Mouse (Mus musculus): ENCODE measurements at regions not wholly inside any gene's neighbourhood (a gene's known extent, or its start where the extent isn't known, plus 50 kb on each side); places are given as distances from the start of the nearest gene placed in this dataset.

- DNase-seq (ENCODE audit: low spot score in 2 of 2): no peak
Measured at GRCm38 (mm10) chr13:16756264-16756663, 744.6 kb downstream of the Inhba start.

DNA sequence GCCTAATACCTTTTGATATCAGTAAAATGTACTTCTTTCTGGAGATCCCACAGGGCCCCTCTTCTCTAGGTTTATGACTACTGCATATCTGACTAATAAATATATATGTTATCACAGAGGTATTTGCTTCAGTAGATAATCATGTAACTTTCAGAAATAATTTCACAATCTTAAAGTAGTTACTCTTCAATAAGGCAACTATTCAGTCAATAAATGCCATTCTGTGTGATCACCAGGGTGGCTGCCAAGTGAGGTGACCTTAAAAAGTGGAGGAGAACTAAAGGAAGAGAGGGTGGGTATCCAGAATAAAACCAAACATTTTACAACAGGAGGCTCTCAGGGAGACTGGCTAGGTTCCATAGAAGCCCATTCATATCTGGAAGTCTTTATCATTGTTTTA lies 748.4 kb downstream of the Inhba start:
- DNase-seq (ENCODE audit: low spot score in 2 of 2): no peak

GRCm38 (mm10) chr13:16761415-16761814 lies 749.8 kb downstream of the Inhba start:
- DNase-seq (ENCODE audit: low spot score in 2 of 2): no peak

- DNase-seq (ENCODE audit: low spot score in 2 of 2): no peak
Measured at GRCm38 (mm10) chr13:16762326-16762725, 750.7 kb downstream of the Inhba start.

- peak in 1 of 2 experiments; percentile 8 for DNase-seq (ENCODE audit: low spot score in 2 of 2)
Measured at GRCm38 (mm10) chr13:16762727-16763512, 751.3 kb downstream of the Inhba start.

DNA sequence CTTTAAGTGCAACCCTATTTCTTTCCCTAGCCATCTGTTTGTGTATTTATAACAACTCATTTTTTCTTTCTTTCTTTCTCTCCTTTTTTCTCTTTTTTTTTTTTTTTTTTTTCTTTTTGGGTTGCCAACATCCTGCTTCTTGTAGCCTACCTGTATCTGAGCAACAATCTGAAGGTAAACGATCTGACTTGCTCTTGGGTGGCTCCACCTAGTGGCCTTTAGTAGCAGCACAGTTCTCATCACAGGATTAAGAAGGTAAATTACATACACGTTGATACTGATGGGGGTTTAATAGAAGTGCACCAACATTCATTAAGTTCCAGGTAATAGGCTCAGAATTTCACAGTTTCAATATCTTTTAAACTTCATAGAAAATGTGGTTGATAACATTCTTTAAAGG lies 752.1 kb downstream of the Inhba start:
- peak; percentile 9 to 61 for DNase-seq (ENCODE audit: low spot score in 2 of 2)

DNA sequence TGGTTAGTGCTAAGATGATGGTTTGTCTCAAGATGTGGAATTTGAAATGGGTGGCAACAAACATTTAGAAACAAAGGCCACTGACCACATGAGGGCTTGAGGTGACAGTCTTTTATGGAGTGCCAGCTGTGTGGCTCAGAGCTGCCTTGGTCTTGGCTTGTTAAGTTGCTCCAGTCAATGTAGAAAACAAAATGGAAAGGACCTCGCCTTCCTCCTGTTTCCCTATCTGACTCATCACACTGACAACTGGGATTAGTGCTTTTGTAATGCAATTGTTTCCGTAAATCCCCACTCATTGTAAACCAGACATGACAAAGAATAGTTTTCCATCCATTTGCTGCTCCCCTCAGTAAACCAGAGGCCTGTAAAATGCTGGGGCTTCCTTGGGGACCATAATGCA lies 757.8 kb downstream of the Inhba start:
- no peak for DNase-seq (ENCODE audit: low spot score in 2 of 2)

GRCm38 (mm10) chr13:16769848-16770422 lies 758.3 kb downstream of the Inhba start:
- DNase-seq (ENCODE audit: low spot score in 2 of 2): no peak

DNA sequence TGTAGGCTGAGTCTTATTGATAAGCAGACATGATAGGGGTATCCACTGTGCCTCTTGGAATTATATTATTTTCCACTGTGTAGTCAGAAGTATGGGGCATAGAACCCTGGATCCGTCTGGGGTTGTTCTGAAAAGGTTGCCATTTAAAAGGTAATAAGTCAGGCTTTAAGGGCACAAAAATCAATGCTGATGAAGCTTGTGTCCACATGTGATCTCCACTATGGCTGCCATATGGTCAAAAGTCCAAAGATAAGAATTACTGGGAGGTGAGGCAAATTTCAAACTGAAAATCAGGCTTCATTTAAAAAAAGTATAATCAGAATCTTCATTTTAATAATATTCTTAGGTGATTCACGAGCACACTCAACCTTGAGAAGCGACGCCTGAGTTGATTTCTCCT lies 760.2 kb downstream of the Inhba start:
- DNase-seq (ENCODE audit: low spot score in 2 of 2): no peak

DNA sequence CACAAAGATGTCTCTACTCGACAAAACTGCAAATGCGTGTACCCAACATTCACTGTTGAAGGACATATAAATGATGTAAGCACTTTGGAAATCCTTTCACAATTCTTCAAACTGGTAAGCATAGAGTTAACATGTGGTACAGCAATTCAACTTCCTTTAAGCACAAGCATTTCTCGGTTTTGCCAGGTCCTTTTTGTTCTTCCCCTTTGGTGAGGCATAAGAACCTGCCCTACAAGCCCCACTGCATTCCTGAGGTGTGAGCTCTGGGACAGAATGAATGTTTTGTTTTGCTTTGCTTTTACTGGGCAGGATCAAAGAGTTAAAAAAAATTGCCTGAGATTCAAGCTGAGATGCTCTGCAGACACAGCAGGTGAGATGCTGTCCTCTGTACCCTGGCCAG lies 793.9 kb downstream of the Inhba start:
- no peak for DNase-seq (ENCODE audit: low spot score in 2 of 2)
